Mouse (Mus musculus): Measurements from ENCODE around the gene Olfr1335.
"Not testable (repeated sequence)": the region's sequence is repeated elsewhere in the genome, so short reads cannot be mapped to it uniquely, and the experiment has no call there.

DNA sequence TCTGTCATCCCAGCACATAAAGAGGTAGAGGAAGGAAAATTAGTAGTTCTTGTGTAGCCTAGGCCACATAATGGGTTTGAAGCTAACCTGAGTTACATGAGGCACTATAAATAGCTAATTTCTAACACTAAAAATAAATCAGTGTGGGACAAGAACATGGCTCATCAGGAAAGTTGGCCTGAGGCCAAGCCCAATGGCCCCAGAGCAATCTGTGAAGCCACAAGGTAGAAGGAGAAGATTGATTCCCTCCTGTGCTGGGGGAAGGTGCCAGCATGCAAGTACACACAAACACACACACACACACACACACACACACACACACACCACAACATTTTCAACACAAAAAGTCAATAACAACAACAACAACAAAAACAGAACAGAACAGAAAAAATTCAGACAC is 16.9 kb downstream of the Olfr1335 start:
- not testable (repeated sequence) for TF ChIP-seq CTCF (IDR thresholded peaks at IDR 0.05; ENCODE audit: borderline replicate concordance, extremely low read depth, insufficient read depth, insufficient read length); POLR2A (IDR thresholded peaks at IDR 0.05; ENCODE audit: borderline replicate concordance, extremely low read depth, insufficient read depth, insufficient read length, poor library complexity, severe bottlenecking)

Measured in brain, embryonic 14.5 days (tissue).